Mouse (Mus musculus): ENCODE results near the gene Btaf1.
"Not testable (repeated sequence)": the region's sequence is repeated elsewhere in the genome, so short reads cannot be mapped to it uniquely, and the experiment has no call there.

The Btaf1 gene

GRCm38 (mm10) chr19:36922936-36923335 is 2.9 kb upstream of the Btaf1 start:
- no peak for DNase-seq

- no peak for DNase-seq
These were observed 816 bp downstream of the Btaf1 start for GRCm38 (mm10) chr19:36926553-36927236.

- DNase-seq, result no peak
These were observed 2.0 kb downstream of the Btaf1 start for GRCm38 (mm10) chr19:36927800-36928361.

- no peak for DNase-seq
These were observed 3.9 kb downstream of the Btaf1 start for GRCm38 (mm10) chr19:36929816-36930215.

GRCm38 (mm10) chr19:36932097-36932496 is 6.2 kb downstream of the Btaf1 start:
- no peak for DNase-seq

GRCm38 (mm10) chr19:36932613-36933012 is 6.7 kb downstream of the Btaf1 start:
- DNase-seq, result no peak

GRCm38 (mm10) chr19:36936285-36936684 is 10.4 kb downstream of the Btaf1 start:
- no peak for DNase-seq

- no peak for DNase-seq
These were observed 12.1 kb downstream of the Btaf1 start for GRCm38 (mm10) chr19:36938008-36938407.

- DNase-seq, result no peak
These were observed 14.2 kb downstream of the Btaf1 start for GRCm38 (mm10) chr19:36940064-36940463.

GRCm38 (mm10) chr19:36953637-36954206 is 27.8 kb downstream of the Btaf1 start:
- no peak for DNase-seq

- no peak for DNase-seq
These were observed 32.5 kb downstream of the Btaf1 start for GRCm38 (mm10) chr19:36958331-36958730.

GRCm38 (mm10) chr19:36961320-36961719 is 35.4 kb downstream of the Btaf1 start:
- DNase-seq, result no peak

GRCm38 (mm10) chr19:36962544-36963260 is 36.8 kb downstream of the Btaf1 start:
- DNase-seq, result not testable (repeated sequence)

GRCm38 (mm10) chr19:37004557-37004956 is 78.7 kb downstream of the Btaf1 start:
- no peak for DNase-seq

GRCm38 (mm10) chr19:37009878-37010281 is 84.0 kb downstream of the Btaf1 start:
- no peak for DNase-seq

- DNase-seq, result no peak
These were observed 87.6 kb downstream of the Btaf1 start for GRCm38 (mm10) chr19:37013461-37013860.

GRCm38 (mm10) chr19:37014173-37014939 is 88.5 kb downstream of the Btaf1 start:
- no peak for DNase-seq

- DNase-seq, result no peak
These were observed 91.0 kb downstream of the Btaf1 start for GRCm38 (mm10) chr19:37016890-37017289.

- no peak for DNase-seq
These were observed 92.5 kb downstream of the Btaf1 start for GRCm38 (mm10) chr19:37018411-37018810.

GRCm38 (mm10) chr19:37018931-37019330 is 93.1 kb downstream of the Btaf1 start:
- DNase-seq, result no peak

GRCm38 (mm10) chr19:37020531-37020930 is 94.7 kb downstream of the Btaf1 start:
- no peak for DNase-seq

GRCm38 (mm10) chr19:37020951-37021350 is 95.1 kb downstream of the Btaf1 start:
- DNase-seq, result no peak

- DNase-seq, result no peak
These were observed 96.3 kb downstream of the Btaf1 start for GRCm38 (mm10) chr19:37022146-37022545.

All from cerebellum, adult 18-20 months (tissue).